Mouse (Mus musculus) ES-E14 (cell line): ENCODE measurements around the gene Gm9495.

Experiments used
- MAFK ChIP-seq: IDR thresholded peaks from 2 replicates; pipeline ENCODE4 v1.6.1; 2014; ENCODE audit warnings: mild to moderate bottlenecking, low read depth, low read length, inconsistent platforms; ENCODE audit not compliant: insufficient read depth
- ZC3H11A ChIP-seq: IDR thresholded peaks from 2 replicates; pipeline ENCODE4 v1.6.1; 2012; ENCODE audit warnings: low read depth, mild to moderate bottlenecking, inconsistent platforms, low read length, borderline replicate concordance
- ZNF384 ChIP-seq: IDR thresholded peaks from 2 replicates; pipeline ENCODE4 v1.6.1; 2012; ENCODE audit warnings: low read depth, low read length, inconsistent platforms

DNA sequence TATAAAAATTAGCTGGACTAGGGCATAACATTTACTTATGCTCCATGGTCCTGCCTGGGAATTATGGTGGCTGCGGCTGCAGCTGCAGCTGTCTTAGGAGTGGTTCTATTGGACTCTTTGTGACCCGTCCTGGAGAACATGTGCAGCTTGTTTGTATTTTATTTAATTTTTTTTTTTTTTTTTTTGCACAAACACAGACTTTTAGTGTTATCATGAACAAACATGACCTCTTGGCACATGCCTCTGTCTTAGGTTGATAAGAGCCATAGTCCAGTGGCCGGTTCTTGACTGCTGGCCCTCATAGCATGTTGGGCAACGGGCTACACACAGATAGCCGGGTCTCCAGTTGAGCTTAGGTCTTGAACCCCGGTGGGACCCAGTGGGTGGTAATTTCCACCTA lies 48.6 kb downstream of the Gm9495 start:
- TF ChIP-seq ZC3H11A (no peak), MAFK (no peak), ZNF384 (no peak)
